Mouse (Mus musculus) megakaryocyte, embryonic 14.5 days (primary cell): ENCODE data around the gene Gm20481.

ENCODE experiments used
- FLI1 ChIP-seq: IDR thresholded peaks from 2 replicates; pipeline ENCODE4 v1.6.1; 2012; ENCODE audit warnings: low read length, inconsistent platforms, mixed read lengths
- GATA1 ChIP-seq: IDR thresholded peaks from 3 replicates; pipeline ENCODE4 v1.6.1; 2012; ENCODE audit warnings: mixed read lengths, low read length, inconsistent platforms, borderline replicate concordance

- TF ChIP-seq GATA1: no peak
- no peak for TF ChIP-seq FLI1
Measured at GRCm38 (mm10) chr17:35019894-35020293, 50.2 kb downstream of the Gm20481 start.
